Mouse (Mus musculus): ENCODE data around the gene Chrm4. TPM values are rescaled to one million over a fixed set of nuclear protein-coding genes. Genes with fewer than 3 reads are reported as not detected.

Gene Chrm4
- polyA plus RNA-seq, 1 experiment from 2014 or later: 0.31 TPM

DNA sequence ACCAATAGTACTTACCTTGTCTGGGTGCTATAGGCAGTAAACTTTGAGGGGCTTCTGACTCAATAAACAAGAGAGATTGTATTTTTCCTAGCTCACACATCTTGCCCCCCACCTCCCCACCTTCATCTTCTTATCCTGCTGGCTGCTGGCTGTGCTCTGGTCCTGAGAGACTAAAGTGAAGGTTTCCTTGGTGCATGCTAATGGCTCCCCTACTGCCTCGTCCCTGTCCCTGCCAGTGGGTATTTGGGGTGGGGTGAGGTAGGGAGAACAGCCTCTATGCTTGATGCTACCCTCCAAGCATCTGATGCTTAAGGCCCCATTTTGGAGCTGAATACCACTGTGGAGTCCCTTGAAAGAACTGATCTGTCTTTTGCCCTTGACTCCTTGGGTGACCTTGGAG is 2.3 kb upstream of the Chrm4 start:
- no peak for ATAC-seq (ENCODE audit: low FRiP score)
- H3K27me3 ChIP-seq: peaks cover 76% of the 10 kb centered on the region
- H3K4me2 ChIP-seq: no peak overlapping the region
- WGBS: 67% methylated on average over 1 of the region's 1 CpGs
- H3K4me3 ChIP-seq (replicated peaks): no peak overlapping the region
- H3K27ac ChIP-seq: no peak overlapping the region
- peaks cover 47% of the 10 kb centered on the region for H3K4me1 ChIP-seq
- no peaks in the 10 kb centered on the region for H3K9me3 ChIP-seq
- peaks cover 10% of the 10 kb centered on the region; the same call in 1 of the 2 replicates for H3K36me3 ChIP-seq (replicated peaks)
- no peak overlapping the region for H3K9ac ChIP-seq

DNA sequence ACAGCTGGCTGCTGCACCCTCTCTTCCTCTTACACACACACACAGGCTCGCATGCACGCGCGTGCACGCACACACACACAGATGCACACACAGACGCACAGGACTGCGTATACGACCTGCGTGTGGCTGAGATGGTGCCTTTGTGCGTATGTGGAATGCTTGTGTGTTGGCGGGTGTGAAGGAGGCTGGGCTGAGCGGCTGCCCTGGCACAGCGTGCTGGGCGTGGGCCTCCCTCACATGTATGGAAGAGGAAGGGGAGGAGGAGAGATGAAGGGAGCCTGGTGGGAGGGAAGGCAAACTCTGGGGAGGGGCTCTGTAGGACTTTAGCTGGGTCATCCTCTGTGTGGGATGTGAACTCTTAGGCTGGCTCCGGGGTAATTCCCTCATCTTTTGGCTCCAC is 1.6 kb upstream of the Chrm4 start:
- Histone ChIP-seq H3K4me3 (replicated peaks) (no peak overlapping the region), H3K9me3 (no peaks in the 10 kb centered on the region), H3K36me3 (replicated peaks) (peaks cover 10% of the 10 kb centered on the region; the same call in 1 of the 2 replicates), H3K27me3 (peaks cover 69% of the 10 kb centered on the region), H3K9ac (no peak overlapping the region), H3K27ac (no peak overlapping the region), H3K4me1 (peaks cover 54% of the 10 kb centered on the region), H3K4me2 (no peak overlapping the region)
- no peak for ATAC-seq (ENCODE audit: low FRiP score)
- 88% methylated on average over 15 of the region's 15 CpGs for WGBS

DNA sequence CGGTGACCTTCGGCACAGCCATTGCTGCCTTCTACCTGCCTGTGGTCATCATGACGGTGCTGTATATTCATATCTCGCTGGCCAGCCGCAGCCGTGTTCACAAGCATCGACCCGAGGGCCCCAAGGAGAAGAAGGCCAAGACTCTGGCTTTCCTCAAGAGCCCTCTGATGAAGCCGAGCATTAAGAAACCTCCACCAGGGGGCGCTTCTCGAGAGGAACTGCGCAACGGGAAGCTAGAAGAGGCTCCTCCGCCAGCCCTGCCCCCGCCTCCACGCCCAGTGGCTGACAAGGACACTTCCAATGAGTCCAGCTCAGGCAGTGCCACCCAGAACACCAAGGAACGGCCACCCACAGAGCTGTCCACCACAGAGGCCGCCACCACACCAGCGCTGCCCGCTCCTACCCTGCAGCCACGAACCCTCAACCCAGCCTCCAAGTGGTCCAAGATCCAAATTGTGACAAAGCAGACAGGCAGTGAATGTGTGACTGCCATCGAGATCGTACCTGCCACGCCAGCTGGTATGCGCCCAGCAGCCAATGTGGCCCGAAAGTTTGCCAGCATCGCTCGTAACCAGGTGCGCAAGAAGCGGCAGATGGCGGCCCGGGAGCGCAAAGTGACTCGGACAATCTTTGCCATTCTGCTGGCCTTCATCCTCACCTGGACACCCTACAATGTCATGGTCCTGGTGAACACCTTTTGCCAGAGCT is 931 bp downstream of the Chrm4 start:
- 40% methylated on average over 34 of the region's 34 CpGs for WGBS
- Histone ChIP-seq H3K4me3 (replicated peaks) (no peak overlapping the region), H3K9ac (no peak overlapping the region), H3K4me1 (peaks cover 53% of the 10 kb centered on the region), H3K36me3 (replicated peaks) (peaks cover 10% of the 10 kb centered on the region; the same call in 1 of the 2 replicates), H3K27me3 (peaks cover 44% of the 10 kb centered on the region), H3K27ac (no peak overlapping the region), H3K4me2 (no peak overlapping the region), H3K9me3 (no peaks in the 10 kb centered on the region)
- no peak for ATAC-seq (ENCODE audit: low FRiP score)

DNA sequence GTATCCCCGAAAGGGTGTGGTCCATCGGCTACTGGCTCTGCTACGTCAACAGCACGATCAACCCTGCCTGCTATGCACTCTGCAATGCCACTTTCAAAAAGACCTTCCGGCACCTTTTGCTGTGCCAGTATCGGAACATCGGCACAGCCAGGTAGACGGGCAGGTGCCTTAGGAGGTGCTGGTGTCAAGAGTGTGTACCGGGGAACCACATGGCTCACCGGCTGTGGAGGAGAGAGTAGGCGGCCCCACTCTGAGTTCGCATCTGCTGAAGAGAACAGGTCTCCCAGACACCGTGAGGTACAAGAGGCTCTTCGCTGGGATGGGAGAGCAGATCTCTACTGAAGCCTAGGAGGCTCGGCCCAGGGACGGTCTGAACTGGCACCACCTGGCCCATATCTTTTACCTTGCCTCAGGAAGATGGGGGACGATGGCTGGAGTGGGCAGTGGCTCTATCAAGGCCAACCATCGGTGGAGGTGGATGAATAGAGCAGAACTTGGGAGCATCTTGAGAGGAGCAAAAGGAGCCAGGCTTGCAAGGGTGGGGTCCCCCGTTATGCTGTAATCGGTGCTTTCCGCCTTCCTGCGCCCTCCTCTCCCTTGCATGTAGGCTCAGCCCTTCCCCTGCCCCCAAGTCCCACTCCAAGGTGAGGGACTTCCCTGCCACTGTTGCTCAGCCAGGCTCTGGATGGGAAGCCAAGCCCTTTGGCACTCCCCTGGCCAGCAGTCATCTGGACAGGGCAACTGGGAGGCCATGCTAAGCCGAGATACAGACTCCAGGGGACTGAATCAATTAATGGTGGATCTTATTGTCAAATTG is 1.7 kb downstream of the Chrm4 start:
- H3K27me3 ChIP-seq: peaks cover 36% of the 10 kb centered on the region
- ATAC-seq (ENCODE audit: low FRiP score): no peak
- 0 out of 2 replicates have a peak overlapping the region, but pooled peaks have one; percentile 8 for H3K4me2 ChIP-seq
- no peak overlapping the region; the same call in 1 of the 2 replicates for H3K4me3 ChIP-seq (replicated peaks)
- no peaks in the 10 kb centered on the region for H3K9me3 ChIP-seq
- no peak overlapping the region for H3K9ac ChIP-seq
- peaks cover 53% of the 10 kb centered on the region for H3K4me1 ChIP-seq
- WGBS: 78% methylated on average over 23 of the region's 23 CpGs
- H3K27ac ChIP-seq: no peak overlapping the region
- H3K36me3 ChIP-seq (replicated peaks): peaks cover 11% of the 10 kb centered on the region; the same call in 1 of the 2 replicates

DNA sequence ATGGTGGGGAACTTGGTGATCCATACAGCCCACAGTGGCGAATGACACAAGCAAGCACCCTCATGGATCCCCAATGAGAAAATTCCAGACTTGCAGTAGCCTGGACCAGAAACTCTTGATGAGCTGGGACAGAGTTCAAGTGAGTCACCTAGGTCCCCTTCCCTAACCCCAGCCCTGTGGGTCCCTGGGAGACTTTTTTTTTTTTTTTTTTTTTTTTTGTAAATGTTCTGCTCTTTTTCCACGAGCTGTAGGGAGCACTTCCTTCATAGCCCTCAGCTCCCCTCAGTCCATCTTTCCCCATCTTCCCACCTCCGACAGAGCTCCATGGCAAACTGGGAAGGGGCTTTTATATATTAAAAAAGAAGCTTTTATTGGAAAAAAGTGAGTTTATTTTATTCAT is 2.4 kb downstream of the Chrm4 start:
- ATAC-seq (ENCODE audit: low FRiP score): no peak
- Histone ChIP-seq H3K4me2 (peak overlapping the region; percentile 82), H3K4me1 (peaks cover 53% of the 10 kb centered on the region), H3K9me3 (no peaks in the 10 kb centered on the region), H3K9ac (peak overlapping the region; percentile 95; the same call in 1 of the 2 replicates), H3K27ac (0 out of 2 replicates have a peak overlapping the region, but pooled peaks have one; percentile 19), H3K4me3 (replicated peaks) (peak overlapping the region; percentile 77), H3K36me3 (replicated peaks) (peaks cover 15% of the 10 kb centered on the region; the same call in 1 of the 2 replicates), H3K27me3 (peaks cover 29% of the 10 kb centered on the region)
- 49% methylated on average over 3 of the region's 3 CpGs for WGBS

DNA sequence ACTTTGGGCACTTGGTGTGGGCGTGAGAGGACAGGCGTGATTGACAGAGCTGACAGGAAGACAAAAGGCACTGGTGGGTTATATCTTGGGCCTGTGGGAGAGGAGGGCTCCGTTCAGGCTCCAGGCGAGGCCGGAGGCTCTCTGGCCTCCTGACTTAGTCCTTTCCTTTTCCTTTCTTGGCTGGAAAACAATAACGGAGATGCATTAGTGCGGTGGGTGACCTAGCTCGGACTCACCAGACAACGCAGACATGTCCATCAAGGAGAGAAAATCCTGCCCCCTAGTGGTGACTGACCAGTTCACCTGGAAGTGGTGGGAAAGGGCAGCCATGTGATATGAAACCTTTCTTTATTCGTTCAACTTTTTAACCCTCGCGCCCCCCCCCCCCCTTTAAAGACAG is 2.9 kb downstream of the Chrm4 start:
- whole genome bisulfite sequencing: 3% methylated on average over 12 of the region's 12 CpGs
- Histone ChIP-seq H3K4me3 (replicated peaks) (peak overlapping the region; percentile 77), H3K27ac (0 out of 2 replicates have a peak overlapping the region, but pooled peaks have one; percentile 19), H3K4me1 (peaks cover 53% of the 10 kb centered on the region), H3K9me3 (no peaks in the 10 kb centered on the region), H3K9ac (peak overlapping the region; percentile 95), H3K4me2 (peak overlapping the region; percentile 82), H3K27me3 (peaks cover 24% of the 10 kb centered on the region), H3K36me3 (replicated peaks) (peaks cover 20% of the 10 kb centered on the region)
- ATAC-seq (ENCODE audit: low FRiP score): 0 out of 2 replicates have a peak, but pooled peaks have one; percentile 10

DNA sequence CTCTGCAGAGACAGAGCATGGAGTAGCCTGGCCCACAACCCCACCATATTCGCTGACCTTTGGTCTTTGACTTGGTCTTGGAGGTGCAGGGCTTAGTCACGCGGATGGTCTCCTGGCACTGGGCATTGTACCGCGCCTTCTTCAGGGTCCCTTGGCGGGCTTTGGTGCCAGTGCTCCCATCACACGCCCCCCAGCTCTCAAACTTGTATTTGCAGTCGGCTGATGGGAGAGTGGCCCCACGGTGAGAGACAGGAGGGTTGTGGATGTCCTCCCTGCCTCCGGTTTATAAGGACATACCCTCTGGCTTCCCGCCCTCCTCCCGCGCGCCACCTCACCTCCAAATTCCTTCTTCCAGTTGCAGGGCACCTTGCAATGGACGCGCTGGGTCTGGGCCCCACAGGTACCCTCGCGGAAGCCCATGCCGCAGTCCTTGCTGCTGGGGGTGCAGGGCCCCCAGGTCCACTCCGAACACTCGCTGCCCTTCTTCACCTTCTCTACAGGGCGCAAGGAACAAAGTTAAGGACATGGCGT is 3.8 kb downstream of the Chrm4 start:
- 0 out of 2 replicates have a peak, but pooled peaks have one; percentile 1 for ATAC-seq (ENCODE audit: low FRiP score)

DNA sequence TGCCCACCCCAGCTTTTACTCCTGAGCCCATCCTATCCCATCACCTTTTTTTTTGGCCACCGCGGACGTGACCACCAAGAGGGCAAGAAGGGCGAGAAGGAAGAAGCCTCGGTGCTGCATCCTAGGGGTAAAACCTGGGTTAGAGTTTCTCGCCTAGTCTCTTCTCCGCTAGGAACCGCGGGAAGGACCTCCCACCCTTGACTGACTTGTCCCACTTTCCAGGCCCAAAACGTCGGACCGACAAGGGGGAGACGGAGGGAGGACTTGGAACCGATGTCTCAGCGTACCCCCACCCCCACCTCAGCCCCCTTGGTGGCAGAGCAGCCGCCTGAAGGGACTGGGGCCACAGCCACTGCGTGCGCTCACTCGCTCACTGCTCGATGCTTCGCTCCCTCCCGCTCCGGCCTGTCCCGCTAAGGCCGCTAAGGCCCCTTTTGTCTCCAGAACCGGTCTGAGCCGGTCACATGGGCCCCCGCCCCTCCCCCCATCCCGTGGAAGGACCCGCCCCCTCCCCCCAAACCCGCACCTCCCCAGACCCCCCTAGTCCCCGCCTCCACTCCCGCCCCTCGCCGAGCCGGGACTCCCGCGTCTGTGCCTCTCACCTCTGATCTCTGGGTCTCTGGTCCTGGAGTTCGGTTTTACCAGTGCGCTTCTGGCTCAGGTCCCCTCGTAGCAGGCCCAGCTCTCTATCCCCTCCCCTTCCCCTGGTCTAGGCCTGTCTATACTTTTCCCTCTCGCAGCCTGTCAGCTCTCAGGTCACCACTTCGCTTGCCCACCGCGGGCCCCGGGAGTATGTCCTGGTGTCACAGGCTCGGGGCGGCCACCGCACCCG is 4.5 kb downstream of the Chrm4 start:
- ATAC-seq (ENCODE audit: low FRiP score): peak; percentile 81
- peak overlapping the region; percentile 82 for H3K4me2 ChIP-seq
- peaks cover 34% of the 10 kb centered on the region for H3K36me3 ChIP-seq (replicated peaks)
- H3K27me3 ChIP-seq: peaks cover 11% of the 10 kb centered on the region; the same call in 1 of the 2 replicates
- H3K9ac ChIP-seq: peak overlapping the region; percentile 95
- H3K4me1 ChIP-seq: peaks cover 53% of the 10 kb centered on the region
- peak overlapping the region; percentile 94 for H3K27ac ChIP-seq
- WGBS: under 1% methylated on average over 50 of the region's 50 CpGs
- H3K9me3 ChIP-seq: no peaks in the 10 kb centered on the region
- H3K4me3 ChIP-seq (replicated peaks): peak overlapping the region; percentile 77

More for the DNA sequence above, 3.8 kb downstream of the Chrm4 start:
- peaks cover 15% of the 10 kb centered on the region; the same call in 1 of the 2 replicates for H3K27me3 ChIP-seq
- no peaks in the 10 kb centered on the region for H3K9me3 ChIP-seq
- H3K4me1 ChIP-seq: peaks cover 53% of the 10 kb centered on the region
- peak overlapping the region; percentile 77 for H3K4me3 ChIP-seq (replicated peaks)
- 0% methylated on average over 23 of the region's 23 CpGs for WGBS
- H3K36me3 ChIP-seq (replicated peaks): peaks cover 28% of the 10 kb centered on the region
- H3K9ac ChIP-seq: peak overlapping the region; percentile 95
- peak overlapping the region; percentile 82 for H3K4me2 ChIP-seq
- H3K27ac ChIP-seq: peak overlapping the region; percentile 94

DNA sequence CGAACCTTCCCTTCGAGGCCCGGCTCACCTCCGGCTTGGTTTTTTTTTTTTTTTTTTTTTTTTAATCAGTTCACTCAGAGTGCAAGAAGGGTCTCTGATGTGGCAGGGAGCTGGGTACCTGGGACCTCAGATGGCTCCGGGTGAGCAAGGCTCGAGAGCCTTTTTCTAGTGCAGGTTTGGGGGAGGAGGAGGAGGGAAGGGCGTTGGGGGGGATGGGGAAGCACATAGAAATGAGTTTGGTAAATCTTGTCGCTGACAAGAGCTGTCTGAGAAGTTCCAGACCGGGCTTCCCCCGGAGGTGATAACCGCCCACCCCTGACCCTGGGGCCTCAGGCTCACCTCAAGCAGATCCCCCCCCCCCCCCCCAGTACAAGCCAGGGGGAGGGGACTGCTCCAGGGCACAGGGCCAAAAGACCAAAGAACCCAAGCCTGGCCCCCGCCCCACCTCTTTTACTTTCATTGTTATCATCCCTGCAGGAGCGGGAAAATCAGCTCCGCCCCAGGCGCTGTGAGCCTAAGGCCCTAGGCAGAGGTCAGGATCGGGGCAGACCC is 5.2 kb downstream of the Chrm4 start, which contains the start of gene Mdk:
Gene Mdk, minus strand, starts transcription at position 138 of the 552 bp plus-strand sequence.
- Histone ChIP-seq H3K36me3 (replicated peaks) (peaks cover 40% of the 10 kb centered on the region), H3K27me3 (peaks cover 7% of the 10 kb centered on the region; the same call in 1 of the 2 replicates), H3K27ac (peak within 1 kb of the TSS; percentile 94), H3K4me3 (replicated peaks) (peak within 1 kb of the TSS; percentile 77), H3K4me1 (peaks cover 57% of the 10 kb centered on the region), H3K4me2 (peak within 1 kb of the TSS; percentile 82), H3K9me3 (no peaks in the 10 kb centered on the region), H3K9ac (peak within 1 kb of the TSS; percentile 95)
- WGBS: 2% methylated on average over 16 of the region's 16 CpGs
- ATAC-seq (ENCODE audit: low FRiP score): peak; percentile 15; the same call in 1 of the 2 replicates

DNA sequence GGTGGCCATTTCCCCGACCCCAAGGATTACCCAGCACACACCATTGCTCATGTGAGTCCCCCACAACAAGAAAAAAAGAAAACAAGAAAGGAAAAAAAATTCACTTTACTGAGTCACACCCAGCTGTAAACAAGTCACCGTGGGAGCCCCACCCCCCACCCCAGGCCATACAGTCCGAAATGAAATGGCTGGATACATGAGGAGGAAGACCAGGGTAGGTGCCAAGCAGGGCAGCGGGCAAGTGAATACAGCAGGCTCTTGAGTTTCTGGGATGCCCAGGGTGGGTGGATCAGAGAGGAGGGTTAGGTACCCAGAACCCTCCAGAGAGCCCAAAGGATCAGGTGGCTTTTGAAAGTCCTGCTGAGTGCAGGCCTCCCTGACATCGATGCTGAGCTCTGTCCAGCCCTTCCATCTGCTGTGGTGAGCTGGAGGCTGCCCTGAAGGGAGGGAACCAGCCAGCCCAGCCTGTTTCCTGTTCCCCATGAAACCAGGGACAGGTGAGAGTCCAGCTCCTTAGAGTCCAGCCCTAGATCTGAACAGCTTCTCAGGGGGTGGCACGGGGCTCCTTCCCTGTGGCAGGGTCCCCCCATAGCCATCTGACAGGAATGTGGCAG is 5.8 kb downstream of the Chrm4 start:
- H3K27me3 ChIP-seq: 0 out of 2 replicates have a peak, but pooled peaks cover 7% of the 10 kb centered on the region
- 0 out of 2 replicates have a peak overlapping the region, but pooled peaks have one; percentile 95 for H3K9ac ChIP-seq
- ATAC-seq (ENCODE audit: low FRiP score): no peak
- H3K36me3 ChIP-seq (replicated peaks): peaks cover 46% of the 10 kb centered on the region
- H3K27ac ChIP-seq: peak overlapping the region; percentile 94
- H3K4me2 ChIP-seq: peak overlapping the region; percentile 82
- H3K4me3 ChIP-seq (replicated peaks): peak overlapping the region; percentile 77; the same call in 1 of the 2 replicates
- H3K4me1 ChIP-seq: peaks cover 56% of the 10 kb centered on the region
- no peaks in the 10 kb centered on the region for H3K9me3 ChIP-seq
- whole genome bisulfite sequencing: 9% methylated on average over 6 of the region's 6 CpGs

All from forebrain, embryonic 12.5 days (tissue).